Mouse (Mus musculus): ENCODE measurements around the gene Gm20388.

- TF ChIP-seq POLR2A (IDR thresholded peaks at IDR 0.05; ENCODE audit: low read depth, low read length): no peak
- no peak for TF ChIP-seq CTCF (conservative IDR thresholded peaks at IDR 0.05; ENCODE audit: insufficient read depth, insufficient read length, low read depth, low read length)
These were observed 2659.4 kb downstream of the Gm20388 start for GRCm38 (mm10) chr8:122569996-122570395.

Data from kidney, adult 2 months (tissue).